Mouse (Mus musculus) intestine, embryonic 14.5 days (tissue): ENCODE data around the gene Hoxc9. TPM values are rescaled to one million over a fixed set of nuclear protein-coding genes. Genes with fewer than 3 reads are reported as not detected.
A peak's percentile ranks its signal among the peaks of the same experiment; 100 is the strongest.

ENCODE experiments used
- ATAC-seq: fragments of 200-750 bp; cut with Nextera tagmentation; replicated peaks from 2 replicates; pipeline ENCODE4 v1.8.0; 2017; ENCODE audit warnings: low read depth, moderate number of reproducible peaks, moderate TSS enrichment, moderate library complexity; ENCODE audit not compliant: low FRiP score, low TSS enrichment
- DNase-seq: peaks from one replicate; pipeline ENCODE4 v3.0.0-alpha.2; 2018; ENCODE audit warnings: low spot score
- H3K27ac ChIP-seq: fragments of 300-500 bp; sonication (generic); 2 replicates; pipeline ENCODE4 v1.5.1; 2014; ENCODE audit warnings: low read depth, mild to moderate bottlenecking, control low read depth
- H3K27me3 ChIP-seq: fragments of 300-500 bp; sonication (generic); replicated peaks from 2 replicates; pipeline ENCODE4 v1.6.1; 2014; ENCODE audit warnings: low read length, control low read depth; ENCODE audit not compliant: control insufficient read depth, insufficient read depth
- H3K36me3 ChIP-seq: fragments of 300-500 bp; sonication (generic); 2 replicates; pipeline ENCODE4 v1.6.1; 2014; ENCODE audit warnings: low read length, control low read depth; ENCODE audit not compliant: control insufficient read depth, insufficient read depth
- H3K4me1 ChIP-seq: fragments of 300-500 bp; sonication (generic); replicated peaks from 2 replicates; pipeline ENCODE4 v1.6.1; 2014; ENCODE audit warnings: low read length, control low read depth, mixed read lengths; ENCODE audit not compliant: control insufficient read depth, insufficient read depth
- H3K4me2 ChIP-seq: fragments of 300-500 bp; sonication (generic); 2 replicates; pipeline ENCODE4 v1.6.1; 2014; ENCODE audit warnings: low read length
- H3K4me3 ChIP-seq: fragments of 300-500 bp; sonication (generic); 2 replicates; pipeline ENCODE4 v1.5.1; 2014; ENCODE audit warnings: low read depth, low read length, control low read depth, mixed read lengths
- H3K9ac ChIP-seq: fragments of 300-500 bp; sonication (generic); 2 replicates; pipeline ENCODE4 v1.6.1; 2014; ENCODE audit warnings: mild to moderate bottlenecking, low read length
- H3K9me3 ChIP-seq: fragments of 300-500 bp; sonication (generic); 2 replicates; pipeline ENCODE4 v1.6.1; 2016; ENCODE audit warnings: low read length, control low read depth; ENCODE audit not compliant: control insufficient read depth
- WGBS: fragments of 180-500 bp; shearing (Covaris S2); extraction: QIAGEN DNeasy Blood & Tissue Kit; methylation state at CpG from one replicate; pipeline ENCODE4 v1.1.7; 2014; 5-methylcytosine and 5-hydroxymethylcytosine counted together
- microRNA counts: library from miRNA; unstranded; fragments of <30 nt; microRNA quantifications from one replicate; lab custom pipeline; 2016
- microRNA-seq: library from miRNA; unstranded; fragments of <30 nt; microRNA quantifications from one replicate; pipeline ENCODE4, GENCODE M21; 2016
- polyA plus RNA-seq: library from polyadenylated mRNA; unstranded; fragments of >200 nt; fragmentation: Nextera tagmentation; extraction: Ambion mirVana; gene quantifications from 2 replicates; pipeline ENCODE4 v1.2.1, GENCODE M21; 2014

Gene Hoxc9
- polyA plus RNA-seq, 1 experiment from 2014 or later = 1.7 TPM

GRCm38 (mm10) chr15:103028916-103029512, 52.8 kb downstream of the Hoxc9 start:
- H3K4me1 ChIP-seq = peaks cover 15% of the 10 kb centered on the region
- ATAC-seq = no peak

GRCm38 (mm10) chr15:103030142-103030541, 53.9 kb downstream of the Hoxc9 start:
- no peak for ATAC-seq
- H3K36me3 ChIP-seq = no peaks in the 10 kb centered on the region
- no peak overlapping the region for H3K4me3 ChIP-seq
- peaks cover 20% of the 10 kb centered on the region for H3K4me1 ChIP-seq
- WGBS = 48% methylated on average over 8 of the region's 8 CpGs
- no peak overlapping the region for H3K4me2 ChIP-seq
- peaks cover 71% of the 10 kb centered on the region for H3K27me3 ChIP-seq
- no peak overlapping the region for H3K9ac ChIP-seq
- no peaks in the 10 kb centered on the region for H3K9me3 ChIP-seq
- H3K27ac ChIP-seq = no peak overlapping the region
- no peak for DNase-seq

More at GRCm38 (mm10) chr15:103028916-103029512, 52.8 kb downstream of the Hoxc9 start:
- Histone ChIP-seq H3K27me3 (peaks cover 77% of the 10 kb centered on the region), H3K4me2 (no peak overlapping the region), H3K4me3 (no peak overlapping the region), H3K27ac (no peak overlapping the region), H3K9ac (no peak overlapping the region), H3K36me3 (no peaks in the 10 kb centered on the region), H3K9me3 (no peaks in the 10 kb centered on the region)
- 61% methylated on average over 9 of the region's 9 CpGs for WGBS
- no peak for DNase-seq

GRCm38 (mm10) chr15:103032167-103032566, 55.9 kb downstream of the Hoxc9 start:
- no peaks in the 10 kb centered on the region for H3K9me3 ChIP-seq
- peaks cover 56% of the 10 kb centered on the region for H3K27me3 ChIP-seq
- H3K9ac ChIP-seq = no peak overlapping the region
- peaks cover 27% of the 10 kb centered on the region for H3K4me1 ChIP-seq
- peak overlapping the region; percentile 39 for H3K4me2 ChIP-seq
- 0% methylated on average over 2 of the region's 3 CpGs for WGBS
- no peak for DNase-seq
- no peak overlapping the region for H3K27ac ChIP-seq
- no peak overlapping the region for H3K4me3 ChIP-seq
- H3K36me3 ChIP-seq = no peaks in the 10 kb centered on the region
- ATAC-seq = no peak

- H3K4me1 ChIP-seq = peaks cover 27% of the 10 kb centered on the region
- H3K27ac ChIP-seq = 0 out of 2 replicates have a peak overlapping the region, but pooled peaks have one; percentile 27
- DNase-seq (no peak), ATAC-seq (no peak; the same call in 1 of the 2 replicates)
- peaks cover 58% of the 10 kb centered on the region for H3K27me3 ChIP-seq
- H3K4me2 ChIP-seq = peak overlapping the region; percentile 39
- H3K4me3 ChIP-seq = no peak overlapping the region
- 2% methylated on average over 26 of the region's 26 CpGs for WGBS
- H3K36me3 ChIP-seq = no peaks in the 10 kb centered on the region
- no peak overlapping the region for H3K9ac ChIP-seq
- no peaks in the 10 kb centered on the region for H3K9me3 ChIP-seq
Observed at GRCm38 (mm10) chr15:103032646-103033575, 56.7 kb downstream of the Hoxc9 start.

- DNase-seq (no peak), ATAC-seq (peak; percentile 63; the same call in 1 of the 2 replicates)
- Histone ChIP-seq H3K4me1 (peaks cover 34% of the 10 kb centered on the region), H3K27ac (peak overlapping the region; percentile 82), H3K27me3 (peaks cover 54% of the 10 kb centered on the region), H3K4me3 (peak overlapping the region; percentile 45), H3K36me3 (no peaks in the 10 kb centered on the region), H3K9ac (peak overlapping the region; percentile 72), H3K9me3 (no peaks in the 10 kb centered on the region), H3K4me2 (peak overlapping the region; percentile 64)
- 2% methylated on average over 24 of the region's 24 CpGs for WGBS
Observed at GRCm38 (mm10) chr15:103034043-103034806, 58.0 kb downstream of the Hoxc9 start.

MicroRNAs encoded within 50 kb of the gene (microRNA counts, 519-probe panel; counts per million panel counts)
- microRNA mmu-miR-615-3p (lab: Ali Mortazavi, UCI) (not detected), microRNA mmu-miR-615-5p (lab: Ali Mortazavi, UCI) (not detected)

Small RNAs within 50 kb of the gene (microRNA-seq; reads per million reads assigned to microRNA genes)
- gene Mir196a-2 (422 reads per million, percentile 71 among the genes with 10 or more reads in this experiment), gene Mir615 (2,057 reads per million, percentile 84 among the genes with 10 or more reads in this experiment)

Other genes with a start within 250 kb of the Hoxc9 start
- not detected in 2 replicates for gene Hoxc13, start 55.3 kb upstream of the Hoxc9 start, polyA plus RNA-seq
- gene Hoxc12, start 39.7 kb upstream of the Hoxc9 start, polyA plus RNA-seq = not detected in 2 replicates
- gene Hoxc11, start 22.0 kb upstream of the Hoxc9 start, polyA plus RNA-seq = 0.11 TPM in 2 replicates
- 2.6 and 3.1 TPM in 2 replicates for gene Hoxc10, start 9.6 kb upstream of the Hoxc9 start, polyA plus RNA-seq
- 12.2 and 14.1 TPM in 2 replicates for gene Hoxc5, start 9.0 kb upstream of the Hoxc9 start, polyA plus RNA-seq
- gene Hoxc8, start 14.2 kb downstream of the Hoxc9 start, polyA plus RNA-seq = 9.5 and 11.9 TPM in 2 replicates
- 6.1 and 9.6 TPM in 2 replicates for gene Hoxc6, start 21.8 kb downstream of the Hoxc9 start, polyA plus RNA-seq
- gene Hoxc4, start 42.5 kb downstream of the Hoxc9 start, polyA plus RNA-seq = 14.6 and 15.6 TPM in 2 replicates
- gene Smug1, start 190.7 kb downstream of the Hoxc9 start, polyA plus RNA-seq = 21.8 and 23.5 TPM in 2 replicates